Mouse (Mus musculus) neural tube, embryonic 12.5 days (tissue): Measurements from ENCODE around the gene Ubr1. TPM values are rescaled to one million over a fixed set of nuclear protein-coding genes. Genes with fewer than 3 reads are reported as not detected.

Source experiments
- ATAC-seq: fragments of 200-750 bp; cut with Nextera tagmentation; 2 replicates; pipeline ENCODE4 v1.8.0; 2017; ENCODE audit warnings: low read depth, mild to moderate bottlenecking, moderate TSS enrichment, moderate library complexity; ENCODE audit not compliant: low FRiP score
- H3K27ac ChIP-seq: fragments of 300-500 bp; sonication (generic); 2 replicates; pipeline ENCODE4 v1.5.1; 2016
- H3K27me3 ChIP-seq: fragments of 300-500 bp; sonication (generic); replicated peaks from 2 replicates; pipeline ENCODE4 v1.6.1; 2016; ENCODE audit warnings: mild to moderate bottlenecking
- H3K36me3 ChIP-seq: fragments of 300-500 bp; sonication (generic); 2 replicates; pipeline ENCODE4 v1.6.1; 2016; ENCODE audit warnings: mild to moderate bottlenecking
- H3K4me1 ChIP-seq: fragments of 300-500 bp; sonication (generic); 2 replicates; pipeline ENCODE4 v1.6.1; 2016
- H3K4me2 ChIP-seq: fragments of 300-500 bp; sonication (generic); replicated peaks from 2 replicates; pipeline ENCODE4 v1.6.1; 2016; ENCODE audit warnings: mild to moderate bottlenecking
- H3K4me3 ChIP-seq: fragments of 300-500 bp; sonication (generic); 2 replicates; pipeline ENCODE4 v1.5.1; 2016
- H3K9ac ChIP-seq: fragments of 300-500 bp; sonication (generic); 2 replicates; pipeline ENCODE4 v1.6.1; 2016; ENCODE audit warnings: mild to moderate bottlenecking
- H3K9me3 ChIP-seq: fragments of 300-500 bp; sonication (generic); 2 replicates; pipeline ENCODE4 v1.6.1; 2016; ENCODE audit warnings: mild to moderate bottlenecking
- WGBS: fragments of 180-500 bp; shearing (Covaris S2); methylation state at CpG from one replicate; pipeline ENCODE4 v1.1.7; 2016; 5-methylcytosine and 5-hydroxymethylcytosine counted together
- microRNA-seq: library from miRNA; unstranded; fragments of <30 nt; microRNA quantifications from one replicate; pipeline ENCODE4, GENCODE M21; 2017
- polyA plus RNA-seq: library from polyadenylated mRNA; unstranded; fragments of >200 nt; fragmentation: Nextera tagmentation; extraction: Ambion mirVana; gene quantifications from 2 replicates; pipeline ENCODE4 v1.2.1, GENCODE M21; 2016

The Ubr1 gene
- polyA plus RNA-seq, 1 experiment from 2014 or later = 27.7 TPM

DNA sequence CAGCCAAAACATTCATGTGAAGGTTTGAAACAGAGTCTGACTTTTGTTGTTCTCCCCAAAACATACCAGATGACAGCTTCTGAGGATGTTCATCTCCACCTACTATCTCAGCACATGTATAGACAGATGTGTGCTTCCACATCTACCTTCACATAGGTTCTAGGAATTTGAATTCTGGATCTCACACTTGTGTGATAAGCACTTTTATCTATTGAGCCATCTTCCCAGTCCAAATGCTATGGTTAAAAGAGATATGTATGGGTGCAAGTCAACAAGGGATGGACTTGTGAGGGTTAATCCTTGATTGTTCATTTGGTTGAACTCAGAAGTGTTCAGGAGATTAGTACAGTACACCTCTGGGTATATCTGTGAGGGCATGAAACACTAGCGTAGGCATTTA is 125.2 kb downstream of the Ubr1 start:
- ATAC-seq = no peak
- Histone ChIP-seq H3K27me3 (no peaks in the 10 kb centered on the region), H3K27ac (no peak overlapping the region), H3K4me3 (no peak overlapping the region), H3K4me2 (no peak overlapping the region), H3K4me1 (peaks cover 6% of the 10 kb centered on the region; the same call in 1 of the 2 replicates), H3K36me3 (no peaks in the 10 kb centered on the region), H3K9ac (no peak overlapping the region), H3K9me3 (no peaks in the 10 kb centered on the region)
- 100% methylated on average over 1 of the region's 1 CpGs for WGBS

GRCm38 (mm10) chr2:120843990-120844389 is 126.5 kb downstream of the Ubr1 start:
- Histone ChIP-seq H3K27me3 (no peaks in the 10 kb centered on the region), H3K9me3 (no peaks in the 10 kb centered on the region), H3K27ac (no peak overlapping the region), H3K9ac (no peak overlapping the region), H3K36me3 (no peaks in the 10 kb centered on the region), H3K4me3 (no peak overlapping the region), H3K4me2 (no peak overlapping the region), H3K4me1 (peaks cover 6% of the 10 kb centered on the region; the same call in 1 of the 2 replicates)
- 93% methylated on average over 4 of the region's 4 CpGs for WGBS
- ATAC-seq = no peak

- H3K9ac ChIP-seq = no peak overlapping the region
- H3K4me2 ChIP-seq = no peak overlapping the region
- no peak overlapping the region for H3K27ac ChIP-seq
- WGBS = 88% methylated on average over 1 of the region's 1 CpGs
- H3K36me3 ChIP-seq = no peaks in the 10 kb centered on the region
- H3K27me3 ChIP-seq = no peaks in the 10 kb centered on the region
- ATAC-seq = no peak
- peaks cover 6% of the 10 kb centered on the region for H3K9me3 ChIP-seq
- no peak overlapping the region for H3K4me3 ChIP-seq
- H3K4me1 ChIP-seq = no peaks in the 10 kb centered on the region
Measured at GRCm38 (mm10) chr2:120841211-120841610, 129.3 kb downstream of the Ubr1 start.

DNA sequence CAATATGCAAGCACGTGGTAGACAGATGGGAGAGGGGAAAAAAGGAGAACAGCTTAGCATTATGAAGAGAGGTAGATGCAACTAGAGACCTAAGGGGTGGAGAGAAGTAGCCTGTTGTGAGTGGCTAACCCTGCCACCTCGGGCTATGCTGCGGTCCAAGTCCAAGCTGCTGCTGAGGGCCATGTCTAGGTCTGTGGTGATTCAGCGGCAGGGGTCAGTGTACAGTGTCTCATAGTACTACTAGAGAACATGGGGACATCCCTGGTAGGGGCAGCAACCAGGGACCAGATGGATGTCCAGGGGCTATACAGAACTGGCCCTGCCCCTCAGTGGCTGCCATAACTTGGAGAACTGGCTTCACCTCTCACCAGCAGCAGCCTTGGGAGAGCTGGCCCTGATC is 135.3 kb downstream of the Ubr1 start:
- peaks cover 6% of the 10 kb centered on the region for H3K9me3 ChIP-seq
- H3K9ac ChIP-seq = no peak overlapping the region
- 94% methylated on average over 4 of the region's 4 CpGs for WGBS
- no peak overlapping the region for H3K4me2 ChIP-seq
- no peaks in the 10 kb centered on the region for H3K4me1 ChIP-seq
- peaks cover 5% of the 10 kb centered on the region; the same call in 1 of the 2 replicates for H3K36me3 ChIP-seq
- H3K27ac ChIP-seq = no peak overlapping the region
- H3K27me3 ChIP-seq = no peaks in the 10 kb centered on the region
- no peak for ATAC-seq
- H3K4me3 ChIP-seq = no peak overlapping the region

GRCm38 (mm10) chr2:120826936-120827638 is 143.4 kb downstream of the Ubr1 start:
- 55% methylated on average over 1 of the region's 1 CpGs for WGBS
- Histone ChIP-seq H3K4me3 (no peak overlapping the region), H3K27ac (no peak overlapping the region), H3K4me2 (no peak overlapping the region), H3K4me1 (no peaks in the 10 kb centered on the region), H3K9ac (no peak overlapping the region), H3K27me3 (no peaks in the 10 kb centered on the region), H3K9me3 (no peaks in the 10 kb centered on the region), H3K36me3 (peaks cover 5% of the 10 kb centered on the region)
- no peak for ATAC-seq

Small RNAs within 50 kb of the gene (microRNA-seq; reads per million reads assigned to microRNA genes)
- gene Gm44325 = not detected

Other genes starting within 250 kb of the Ubr1 start
- gene Cdan1, start 120.6 kb downstream of the Ubr1 start, polyA plus RNA-seq = 7.5 and 9.7 TPM in 2 replicates
- 12.8 and 14.9 TPM in 2 replicates for gene Ttbk2, start 120.1 kb downstream of the Ubr1 start, polyA plus RNA-seq
- gene Tmem62, start 6.3 kb upstream of the Ubr1 start, polyA plus RNA-seq = 8.0 and 10.6 TPM in 2 replicates
- 62.5 and 67.6 TPM in 2 replicates for gene Ccndbp1, start 37.7 kb upstream of the Ubr1 start, polyA plus RNA-seq
- 3.1 and 3.5 TPM in 2 replicates for gene Epb42, start 66.4 kb upstream of the Ubr1 start, polyA plus RNA-seq
- gene Tgm5, start 115.1 kb upstream of the Ubr1 start, polyA plus RNA-seq = 0.19 and 0.39 TPM in 2 replicates
- not detected in 2 replicates for gene Tgm7, start 139.1 kb upstream of the Ubr1 start, polyA plus RNA-seq
- gene Adal, start 169.7 kb upstream of the Ubr1 start, polyA plus RNA-seq = 31.8 and 32.8 TPM in 2 replicates
- 21.1 and 22.0 TPM in 2 replicates for gene Lcmt2, start 169.9 kb upstream of the Ubr1 start, polyA plus RNA-seq
- gene Tubgcp4, start 199.9 kb upstream of the Ubr1 start, polyA plus RNA-seq = 71.3 and 74.9 TPM in 2 replicates
- gene Zscan29, start 200.4 kb upstream of the Ubr1 start, polyA plus RNA-seq = 11.2 and 11.7 TPM in 2 replicates